Mouse (Mus musculus) kidney, adult 8-10 months (tissue): ENCODE results near the gene Eef2.
"Not testable (repeated sequence)": the region's sequence is repeated elsewhere in the genome, so short reads cannot be mapped to it uniquely, and the experiment has no call there.

Experiments used
- DNase-seq, 2 experiments: peaks; one replicate each; pipeline ENCODE4 v3.0.0; 2022

The Eef2 gene

DNA sequence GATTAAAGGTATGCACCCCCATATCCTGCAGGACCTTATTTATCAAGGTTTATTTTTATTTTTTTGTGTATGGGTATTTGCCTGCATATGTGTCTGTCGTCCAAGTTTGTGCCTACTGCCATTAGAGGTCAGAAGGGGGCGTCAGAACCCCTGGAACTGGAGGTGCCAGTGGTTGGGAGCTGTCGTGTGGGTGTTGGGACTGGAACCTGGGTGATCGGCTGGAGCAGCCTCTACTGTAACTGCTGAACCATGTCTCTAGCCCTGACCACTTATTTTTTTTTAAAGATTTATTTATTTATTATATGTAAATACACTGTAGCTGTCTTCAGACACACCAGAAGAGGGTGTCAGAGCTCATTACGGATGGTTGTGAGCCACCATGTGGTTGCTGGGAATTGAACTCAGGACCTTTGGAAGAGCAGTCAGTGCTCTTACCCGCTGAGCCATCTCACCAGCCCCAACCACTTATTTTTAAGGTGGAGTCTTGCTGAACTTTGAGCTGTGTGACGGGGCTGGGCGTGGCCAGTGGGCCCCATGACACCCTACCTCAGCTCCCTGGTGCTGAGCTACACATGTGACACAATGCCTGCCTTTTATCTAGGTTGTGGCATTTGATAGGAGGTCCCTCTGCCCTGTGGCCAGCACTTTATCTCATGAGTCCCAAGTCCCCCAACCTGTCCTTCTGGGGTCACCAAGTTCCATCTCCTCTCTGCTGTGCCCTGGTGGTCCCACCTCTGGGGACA is 26.7 kb downstream of the Eef2 start:
- DNase-seq = no peak

DNA sequence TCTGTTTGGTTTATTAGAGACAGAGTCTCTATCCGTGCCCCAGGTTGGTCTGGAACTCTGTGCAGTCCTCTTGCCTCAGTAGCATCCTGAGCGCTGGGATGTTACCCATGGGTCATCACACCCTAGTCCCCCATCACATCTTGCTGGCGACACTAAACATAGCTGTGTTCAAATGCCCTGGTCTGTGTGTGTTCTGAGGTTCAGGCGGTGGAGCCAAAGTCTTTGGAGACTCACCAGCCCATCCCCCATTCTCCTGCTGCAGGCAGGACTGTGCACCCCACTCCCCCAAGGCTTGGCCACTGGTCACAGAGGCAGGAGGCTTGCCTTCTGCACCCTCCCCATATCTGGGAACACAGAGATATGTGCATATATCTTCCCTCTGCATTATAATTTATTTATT is 27.7 kb downstream of the Eef2 start:
- DNase-seq = no peak

DNA sequence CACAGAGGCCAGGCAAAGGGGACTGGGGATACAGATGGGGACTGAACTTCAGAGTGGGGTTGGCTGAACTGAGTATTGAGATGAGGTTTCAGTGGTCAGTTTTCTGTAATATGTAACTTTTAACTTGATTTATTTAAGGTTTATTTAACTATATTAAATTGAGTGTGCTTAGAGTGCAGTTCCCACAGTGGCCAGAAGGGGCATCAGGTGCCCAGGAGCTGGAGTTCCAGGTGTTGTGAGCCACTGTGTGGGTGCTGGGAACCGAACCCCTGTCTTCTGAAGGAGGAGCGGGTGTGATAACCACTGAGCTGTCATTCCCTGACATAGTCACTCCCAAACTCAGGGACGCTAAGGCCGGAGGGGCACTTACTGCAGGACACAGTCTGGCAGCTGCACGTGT is 33.7 kb downstream of the Eef2 start:
- no peak for DNase-seq

DNA sequence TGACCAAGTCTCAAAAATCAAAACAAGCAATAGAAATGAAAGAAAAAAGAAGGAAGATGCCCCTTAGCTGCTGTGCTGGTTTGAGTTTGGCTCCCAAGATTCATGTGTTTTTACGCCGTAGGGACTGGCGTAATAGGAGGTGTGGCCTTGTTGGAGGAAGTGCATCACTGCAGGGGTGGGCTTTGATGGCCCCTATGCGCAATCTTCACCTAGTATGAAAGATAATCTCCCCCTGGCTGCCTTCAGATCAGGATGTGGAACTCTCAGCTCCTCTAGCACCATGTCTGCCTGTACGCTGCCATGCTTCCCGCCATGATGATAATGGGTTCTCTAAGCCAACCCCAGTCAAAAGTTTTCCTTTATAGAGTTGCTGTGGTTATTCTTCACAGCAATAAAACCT is 39.8 kb downstream of the Eef2 start:
- no peak for DNase-seq

DNA sequence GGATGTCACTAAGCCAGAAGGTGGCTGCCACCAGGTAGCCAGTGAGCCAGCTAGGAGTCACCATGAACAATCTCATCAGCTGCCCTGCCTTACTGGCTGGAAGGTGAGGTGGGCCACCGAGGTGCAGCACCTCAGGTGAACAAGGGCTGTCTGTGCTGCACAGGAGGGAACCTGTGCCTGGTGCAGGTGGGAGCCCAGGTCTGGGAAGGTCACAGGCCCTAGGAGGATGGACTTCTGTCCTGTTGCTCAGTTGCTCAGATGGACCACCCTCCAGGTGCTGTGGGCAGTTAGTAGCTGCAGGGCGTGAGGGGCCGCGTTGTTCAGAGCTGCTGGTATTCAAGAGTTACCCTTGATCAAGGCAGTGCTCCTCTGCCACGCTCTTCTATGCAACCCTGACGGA is 40.4 kb downstream of the Eef2 start:
- DNase-seq = no peak

DNA sequence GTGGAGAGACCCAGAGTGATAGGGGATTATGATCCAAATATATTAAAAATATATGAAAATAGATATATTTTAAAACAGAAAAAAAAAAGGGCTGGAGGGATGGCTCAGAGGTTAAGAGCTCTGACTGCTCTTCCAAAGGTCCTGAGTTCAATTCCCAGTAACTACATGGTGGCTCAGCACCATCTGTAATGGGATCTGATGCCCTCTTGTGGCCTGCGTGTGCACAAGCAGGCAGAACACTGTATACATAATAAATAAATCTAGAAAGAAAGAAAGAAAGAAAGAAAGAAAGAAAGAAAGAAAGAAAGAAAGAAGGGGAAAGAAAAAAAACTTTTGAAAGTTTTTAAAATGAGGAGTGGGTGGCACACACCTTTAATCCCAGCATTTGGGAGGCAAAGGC is 40.8 kb downstream of the Eef2 start:
- DNase-seq = not testable (repeated sequence)

DNA sequence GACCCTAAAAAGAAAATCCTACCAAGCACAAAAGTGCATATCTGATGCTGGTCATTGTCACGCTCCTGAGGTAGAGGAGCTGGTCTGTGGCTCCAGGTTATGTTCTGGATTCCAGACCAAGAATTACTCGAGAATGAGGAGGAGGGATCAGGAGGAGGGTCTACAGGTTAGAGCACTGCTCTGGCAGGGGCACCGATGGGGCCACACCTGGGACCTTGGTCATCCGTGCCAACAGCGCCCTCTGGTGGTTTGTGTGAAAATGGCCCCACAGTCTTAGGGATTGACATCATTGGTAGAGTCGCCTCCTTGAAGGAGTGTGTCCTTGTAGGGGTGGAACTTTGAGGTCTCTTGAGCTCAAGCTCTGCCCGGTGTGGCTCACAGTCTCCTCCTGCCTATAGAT is 41.5 kb downstream of the Eef2 start:
- peak; percentile 52 to 79 for DNase-seq

DNA sequence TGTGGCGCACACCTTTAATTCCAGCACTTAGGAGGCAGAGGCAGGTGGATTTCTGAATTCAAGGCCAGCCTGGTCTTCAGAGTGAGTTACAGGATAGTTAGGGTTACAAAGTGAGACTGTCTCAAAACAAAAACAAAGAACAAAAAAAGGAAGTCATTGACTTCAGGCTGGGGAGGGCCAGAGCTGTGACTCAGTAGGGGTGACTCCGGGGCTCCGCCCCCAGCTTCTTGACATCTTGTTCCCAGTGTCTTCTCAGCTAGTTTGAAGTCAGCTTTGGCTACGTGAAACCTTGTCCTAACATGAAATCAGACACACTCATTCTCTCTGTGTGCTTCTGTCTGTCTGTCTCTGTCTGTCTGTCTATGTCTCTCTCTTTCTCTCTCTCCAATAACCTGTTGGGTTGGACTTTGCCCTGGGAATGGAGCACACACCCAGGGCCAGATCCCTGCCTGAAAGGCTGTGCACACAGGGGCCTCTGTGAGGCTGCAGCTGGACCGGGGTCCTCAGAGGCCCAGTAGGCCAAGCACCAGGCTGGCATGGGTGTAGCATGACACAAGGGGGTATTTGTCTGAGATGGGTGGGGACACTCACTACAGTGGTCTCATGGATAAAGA is 45.1 kb downstream of the Eef2 start:
- DNase-seq = no peak

DNA sequence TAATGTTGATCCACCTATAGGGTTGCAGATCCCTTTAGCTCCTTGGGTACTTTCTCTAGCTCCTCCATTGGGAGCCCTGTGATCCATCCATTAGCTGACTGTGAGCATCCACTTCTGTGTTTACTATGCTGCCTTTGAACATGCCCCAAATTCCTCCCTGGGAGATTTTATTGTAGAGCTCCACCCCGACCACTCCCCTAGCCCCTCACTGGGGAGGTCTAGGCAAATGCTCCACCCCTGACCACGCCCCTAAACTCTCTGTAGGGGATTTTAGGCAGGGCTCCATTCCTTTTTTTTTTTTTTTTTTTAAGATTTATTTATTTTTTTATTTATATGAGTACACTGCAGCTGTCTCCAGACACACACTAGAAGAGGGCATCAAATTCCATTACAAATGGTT is 47.3 kb downstream of the Eef2 start:
- DNase-seq = not testable (repeated sequence)

DNA sequence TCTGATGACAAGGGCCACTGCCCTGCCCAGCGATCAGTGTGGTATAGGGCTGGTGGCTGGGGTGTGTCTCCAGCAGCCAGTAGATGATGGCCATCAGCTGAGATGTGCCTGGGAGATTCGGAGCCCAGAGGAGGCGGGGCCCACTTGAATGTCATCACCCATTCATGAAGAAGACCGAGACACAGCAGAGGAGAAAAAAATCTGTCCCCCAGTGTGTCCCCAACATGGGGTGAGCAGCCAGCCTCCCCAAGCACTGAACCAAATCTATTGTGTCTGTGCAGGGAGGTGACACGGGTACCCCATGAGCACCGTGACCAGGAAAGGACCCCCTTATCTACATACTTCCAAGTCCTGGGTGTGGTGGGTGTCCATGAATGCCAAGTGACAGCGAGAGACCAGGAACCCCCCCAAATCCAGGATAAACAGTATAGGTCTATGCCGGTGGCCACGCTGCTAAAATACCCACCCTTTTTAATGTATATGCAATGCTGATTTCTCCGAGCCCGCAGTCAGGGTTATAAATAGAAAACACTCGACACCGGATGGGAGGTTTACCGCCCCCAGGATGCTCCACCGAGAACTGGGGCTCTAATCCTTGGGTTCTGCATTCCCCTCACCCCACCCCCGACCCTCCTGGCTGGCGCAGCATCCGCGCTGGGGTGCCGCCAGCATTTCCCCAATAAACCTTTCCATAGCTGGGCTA is 53.5 kb downstream of the Eef2 start:
- no peak for DNase-seq

DNA sequence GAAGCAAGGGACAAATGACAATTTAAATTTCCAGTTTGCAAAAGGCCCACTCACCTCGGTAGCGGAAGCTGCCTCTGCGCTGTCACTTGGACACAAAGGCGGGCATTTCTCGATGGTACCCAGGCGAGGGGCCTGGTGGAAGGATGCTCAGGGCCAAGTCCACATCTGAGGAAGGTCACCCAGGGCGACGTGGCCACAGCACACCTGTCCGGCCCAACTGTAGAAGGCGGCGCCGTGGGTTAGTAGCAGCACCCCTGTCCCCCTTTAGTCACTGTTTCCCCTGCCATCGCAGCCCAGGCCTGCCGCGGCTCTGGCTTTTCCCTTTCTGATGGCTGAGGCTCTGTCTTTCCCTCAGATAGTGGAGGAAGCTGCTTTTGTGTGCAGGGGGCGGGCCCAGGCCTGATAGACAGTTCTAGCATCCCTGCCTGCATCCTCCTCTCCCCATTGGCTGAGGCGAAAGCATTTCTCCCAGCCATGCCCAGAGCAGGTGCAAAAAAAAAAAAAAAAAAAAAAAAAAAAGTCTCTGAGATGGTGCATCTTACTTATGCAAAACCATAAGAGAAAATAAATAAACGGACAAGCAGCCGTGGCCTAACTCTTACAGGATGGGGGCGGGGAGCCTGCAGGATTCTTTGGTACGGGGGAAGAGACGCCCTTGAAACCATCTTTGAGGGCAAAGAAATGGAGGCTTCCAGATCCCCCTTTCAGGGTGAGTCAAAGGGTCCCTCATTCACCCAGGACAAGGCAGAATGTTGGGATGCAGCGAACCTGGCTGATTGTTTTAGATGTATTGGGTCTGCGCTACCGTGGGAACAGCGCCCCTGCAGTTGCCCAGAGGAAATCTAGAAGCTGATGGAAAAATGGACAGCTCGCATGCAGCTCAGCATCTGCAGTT is 54.3 kb downstream of the Eef2 start, which contains the start of gene Atcay:
Atcay (minus strand) TSS at position 396 of the 895 bp plus-strand sequence.
- DNase-seq = no peak

DNA sequence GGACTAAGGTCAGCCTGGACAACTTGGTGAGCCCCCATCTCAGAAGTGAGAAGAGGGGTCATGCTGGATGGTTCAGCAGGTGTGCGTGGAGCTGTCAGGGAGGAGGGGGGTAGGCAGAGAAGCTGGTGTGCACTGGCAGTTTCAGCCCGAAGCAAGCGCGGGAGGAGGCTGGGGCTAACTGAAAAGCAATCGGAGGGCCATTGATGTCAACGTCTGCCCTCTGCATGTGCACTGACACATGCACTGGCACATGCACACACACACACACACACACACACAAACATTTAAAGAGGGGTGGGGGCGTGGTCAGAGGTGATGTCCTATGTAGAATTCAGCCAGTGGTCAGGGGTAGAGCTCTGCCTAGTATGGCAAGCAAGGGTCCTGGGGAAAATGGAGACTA is 55.0 kb downstream of the Eef2 start:
- DNase-seq = no peak
